Mouse (Mus musculus) lung, postnatal 4 days (tissue): ENCODE data around the gene Vmn2r33.
"Not testable (repeated sequence)": the region's sequence is repeated elsewhere in the genome, so short reads cannot be mapped to it uniquely, and the experiment has no call there.

Source experiments
- DNase-seq, 2 experiments: peaks; one replicate each; pipeline ENCODE4 v3.0.0; 2021

Gene Vmn2r33

GRCm38 (mm10) chr7:7566686-7567085, at the start of gene Vmn2r33:
TSS of gene Vmn2r33 (minus strand) at chr7:7566786.
- not testable (repeated sequence) for DNase-seq
